Mouse (Mus musculus): Measurements from ENCODE around the gene Mapk1. TPM values are rescaled to one million over a fixed set of nuclear protein-coding genes. Genes with fewer than 3 reads are reported as not detected.
"Not testable (repeated sequence)": the region's sequence is repeated elsewhere in the genome, so short reads cannot be mapped to it uniquely, and the experiment has no call there.

The Mapk1 gene
- polyA plus RNA-seq, 1 experiment: 179 TPM

GRCm38 (mm10) chr16:16983534-16984422, 596 bp downstream of the Mapk1 start:
- TF ChIP-seq CTCF (IDR thresholded peaks at IDR 0.05; ENCODE audit: insufficient read depth, low read depth, low read length) (no peak), POLR2A (IDR thresholded peaks at IDR 0.05; ENCODE audit: insufficient read depth, low read depth, low read length) (no peak)
- peak overlapping the region; percentile 90 for H3K27ac ChIP-seq (ENCODE audit: insufficient read depth, low read depth, low read length)
- peaks cover 4% of the 10 kb centered on the region; the same call in 1 of the 2 replicates for H3K4me1 ChIP-seq (ENCODE audit: control insufficient read depth, insufficient read depth, low read length)
- WGBS: under 1% methylated on average over 75 of the region's 75 CpGs
- peak overlapping the region; percentile 75 for H3K4me3 ChIP-seq (ENCODE audit: insufficient read depth, low read depth, low read length)

DNA sequence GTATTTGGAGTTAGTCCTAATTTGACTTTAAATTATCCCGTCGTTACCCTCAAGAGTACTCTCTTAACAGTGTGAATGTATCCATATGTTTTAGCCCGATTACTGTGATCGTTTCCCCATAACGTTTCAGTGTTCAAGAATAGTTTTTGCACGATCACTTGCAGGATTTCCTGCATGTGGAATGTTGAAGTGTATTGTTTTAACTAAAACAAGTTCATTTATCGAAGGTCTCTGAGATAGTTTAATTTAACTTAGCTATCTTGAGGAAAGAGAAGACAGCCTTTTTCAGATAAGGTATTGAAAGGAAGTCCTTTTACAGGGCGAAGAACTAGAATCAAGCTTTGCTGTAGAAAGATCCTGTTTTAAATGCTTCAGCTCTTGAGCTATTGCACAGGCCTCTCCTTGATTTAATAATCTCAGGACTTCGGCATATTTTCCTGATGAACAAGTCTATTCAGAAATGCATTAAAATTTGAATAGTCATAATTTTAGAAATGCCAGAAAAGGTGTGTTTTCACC, 1.3 kb downstream of the Mapk1 start:
- Histone ChIP-seq H3K4me3 (ENCODE audit: insufficient read depth, low read depth, low read length) (no peak overlapping the region), H3K27ac (ENCODE audit: insufficient read depth, low read depth, low read length) (no peak overlapping the region), H3K4me1 (ENCODE audit: control insufficient read depth, insufficient read depth, low read length) (peaks cover 4% of the 10 kb centered on the region; the same call in 1 of the 2 replicates)
- WGBS: 2% methylated on average over 9 of the region's 9 CpGs
- TF ChIP-seq POLR2A (IDR thresholded peaks at IDR 0.05; ENCODE audit: insufficient read depth, low read depth, low read length) (no peak), CTCF (IDR thresholded peaks at IDR 0.05; ENCODE audit: insufficient read depth, low read depth, low read length) (no peak)

- WGBS: 35% methylated on average over 2 of the region's 2 CpGs
- H3K4me3 ChIP-seq (ENCODE audit: insufficient read depth, low read depth, low read length): no peak overlapping the region
- TF ChIP-seq CTCF (IDR thresholded peaks at IDR 0.05; ENCODE audit: insufficient read depth, low read depth, low read length): no peak
- TF ChIP-seq POLR2A (IDR thresholded peaks at IDR 0.05; ENCODE audit: insufficient read depth, low read depth, low read length): no peak
- peaks cover 4% of the 10 kb centered on the region; the same call in 1 of the 2 replicates for H3K4me1 ChIP-seq (ENCODE audit: control insufficient read depth, insufficient read depth, low read length)
- H3K27ac ChIP-seq (ENCODE audit: insufficient read depth, low read depth, low read length): no peak overlapping the region
These were observed 4.1 kb downstream of the Mapk1 start for GRCm38 (mm10) chr16:16987248-16987647.

DNA sequence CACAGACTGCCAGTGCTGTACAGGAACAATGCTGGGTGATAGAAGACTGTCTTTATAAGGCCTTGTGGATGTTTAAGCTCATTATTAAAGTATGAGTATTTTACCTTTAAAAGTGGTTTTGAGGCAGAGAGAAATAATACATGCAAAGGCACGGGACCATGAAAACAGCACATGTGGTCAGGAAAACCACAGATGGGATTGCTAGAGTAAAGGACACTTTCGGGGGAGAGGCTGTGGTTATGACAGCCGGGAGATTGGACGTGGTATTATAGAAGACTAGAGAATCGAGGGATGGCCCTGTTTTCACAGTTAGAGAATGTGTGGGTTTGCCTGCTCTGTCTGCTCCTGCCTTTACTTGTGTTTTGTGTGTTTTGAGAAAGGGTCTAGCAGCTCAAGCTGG, 5.7 kb downstream of the Mapk1 start:
- H3K4me1 ChIP-seq (ENCODE audit: control insufficient read depth, insufficient read depth, low read length): peaks cover 4% of the 10 kb centered on the region; the same call in 1 of the 2 replicates
- TF ChIP-seq CTCF (IDR thresholded peaks at IDR 0.05; ENCODE audit: insufficient read depth, low read depth, low read length): no peak
- TF ChIP-seq POLR2A (IDR thresholded peaks at IDR 0.05; ENCODE audit: insufficient read depth, low read depth, low read length): no peak
- WGBS: 40% methylated on average over 5 of the region's 5 CpGs
- H3K27ac ChIP-seq (ENCODE audit: insufficient read depth, low read depth, low read length): no peak overlapping the region
- H3K4me3 ChIP-seq (ENCODE audit: insufficient read depth, low read depth, low read length): no peak overlapping the region

DNA sequence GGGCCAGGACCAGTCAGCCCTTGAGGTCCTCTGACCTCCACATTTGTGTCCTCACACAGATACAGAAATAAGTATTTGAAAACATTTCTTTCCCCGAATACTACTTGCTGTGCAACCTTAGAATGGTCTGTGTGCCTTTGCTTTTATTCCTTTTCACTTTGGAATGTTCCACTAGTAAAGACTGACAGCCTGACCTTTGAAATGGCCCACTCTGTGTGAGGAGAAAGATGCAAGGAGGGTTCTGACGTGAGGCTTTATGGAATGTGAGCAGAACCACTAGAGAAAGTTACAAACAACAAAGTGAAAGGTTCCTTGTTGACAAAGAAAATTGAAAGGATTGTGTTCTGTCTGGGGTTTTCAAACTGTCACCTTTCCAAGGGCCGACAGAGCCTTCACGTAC, 6.8 kb downstream of the Mapk1 start:
- 33% methylated on average over 4 of the region's 4 CpGs for WGBS
- H3K4me1 ChIP-seq (ENCODE audit: control insufficient read depth, insufficient read depth, low read length): peaks cover 4% of the 10 kb centered on the region; the same call in 1 of the 2 replicates
- no peak overlapping the region for H3K27ac ChIP-seq (ENCODE audit: insufficient read depth, low read depth, low read length)
- H3K4me3 ChIP-seq (ENCODE audit: insufficient read depth, low read depth, low read length): no peak overlapping the region
- TF ChIP-seq POLR2A (IDR thresholded peaks at IDR 0.05; ENCODE audit: insufficient read depth, low read depth, low read length): no peak
- TF ChIP-seq CTCF (IDR thresholded peaks at IDR 0.05; ENCODE audit: insufficient read depth, low read depth, low read length): no peak

- Histone ChIP-seq H3K4me3 (ENCODE audit: insufficient read depth, low read depth, low read length) (no peak overlapping the region), H3K4me1 (ENCODE audit: control insufficient read depth, insufficient read depth, low read length) (peaks cover 7% of the 10 kb centered on the region), H3K27ac (ENCODE audit: insufficient read depth, low read depth, low read length) (peak overlapping the region; percentile 44; the same call in 1 of the 2 replicates)
- WGBS: 56% methylated on average over 4 of the region's 4 CpGs
- TF ChIP-seq POLR2A (IDR thresholded peaks at IDR 0.05; ENCODE audit: insufficient read depth, low read depth, low read length): no peak
- TF ChIP-seq CTCF (IDR thresholded peaks at IDR 0.05; ENCODE audit: insufficient read depth, low read depth, low read length): no peak
These were observed 11.4 kb downstream of the Mapk1 start for GRCm38 (mm10) chr16:16994426-16995052.

GRCm38 (mm10) chr16:16996121-16996729, 13.0 kb downstream of the Mapk1 start:
- 65% methylated on average over 10 of the region's 10 CpGs for WGBS
- not testable (repeated sequence) for H3K4me3 ChIP-seq (ENCODE audit: insufficient read depth, low read depth, low read length); H3K4me1 ChIP-seq (ENCODE audit: control insufficient read depth, insufficient read depth, low read length)
- H3K27ac ChIP-seq (ENCODE audit: insufficient read depth, low read depth, low read length): 0 out of 2 replicates have a peak overlapping the region, but pooled peaks have one; percentile 8

- 64% methylated on average over 3 of the region's 3 CpGs for WGBS
- H3K27ac ChIP-seq (ENCODE audit: insufficient read depth, low read depth, low read length): no peak overlapping the region
- no peak overlapping the region for H3K4me3 ChIP-seq (ENCODE audit: insufficient read depth, low read depth, low read length)
- TF ChIP-seq POLR2A (IDR thresholded peaks at IDR 0.05; ENCODE audit: insufficient read depth, low read depth, low read length): no peak
- no peak for TF ChIP-seq CTCF (IDR thresholded peaks at IDR 0.05; ENCODE audit: insufficient read depth, low read depth, low read length)
- H3K4me1 ChIP-seq (ENCODE audit: control insufficient read depth, insufficient read depth, low read length): peaks cover 10% of the 10 kb centered on the region
These were observed 17.9 kb downstream of the Mapk1 start for GRCm38 (mm10) chr16:17001109-17001508.

All from olfactory bulb, adult 2 months (tissue).